Mouse (Mus musculus) adrenal gland, adult 18-20 months (tissue): Measurements from ENCODE around the gene Tst. TPM values are rescaled to one million over a fixed set of nuclear protein-coding genes. Genes with fewer than 3 reads are reported as not detected.

Experiments used
- DNase-seq, 2 experiments: peaks; one replicate each; pipeline ENCODE4 v3.0.0; 2021 to 2022; ENCODE audit warnings: low spot score in 2 of 2
- long read RNA-seq, 2 experiments: library from polyadenylated mRNA; stranded (forward); transcript quantifications; one replicate each; pipeline ENCODE4 v2.0.0; 2021
- total RNA-seq, 2 experiments: library from RNA; stranded (reverse); gene quantifications; 1 replicate in 1 of 2; 2 replicates in 1 of 2; pipeline ENCODE4 v1.2.3; 2021

Gene Tst
- total RNA-seq, result 100 to 1,000 TPM; 207 to 261 TPM
- long read RNA-seq, experiment 1, transcript Tst-201 (2 exons, 1,144 nt), result major isoform, 91 of 95 reads
- long read RNA-seq, experiment 1, partial matches to known transcripts, result 0 of 95 reads
- long read RNA-seq, experiment 1, other reads (novel, unspliced or antisense), result 4 of 95 reads
- long read RNA-seq, experiment 2, transcript Tst-201 (2 exons, 1,144 nt), result major isoform, 425 of 432 reads
- long read RNA-seq, experiment 2, partial matches to known transcripts, result 3 of 432 reads
- long read RNA-seq, experiment 2, other reads (novel, unspliced or antisense), result 4 of 432 reads

- DNase-seq, result peak; percentile 84 to 91
Measured at GRCm38 (mm10) chr15:78405517-78406211, at the start of gene Tst. TSS of gene Tst (minus strand) at chr15:78405907.

GRCm38 (mm10) chr15:78455168-78455567 lies 49.5 kb upstream of the Tst start:
- no peak for DNase-seq

- DNase-seq, result no peak
Measured at GRCm38 (mm10) chr15:78452929-78453328, 47.2 kb upstream of the Tst start.

GRCm38 (mm10) chr15:78451201-78451600 lies 45.5 kb upstream of the Tst start:
- no peak for DNase-seq

GRCm38 (mm10) chr15:78450419-78450768 lies 44.7 kb upstream of the Tst start:
- DNase-seq, result no peak

- peak in 1 of 2 experiments; percentile 53 for DNase-seq
Measured at GRCm38 (mm10) chr15:78449694-78450418, 44.1 kb upstream of the Tst start.

- DNase-seq, result no peak
Measured at GRCm38 (mm10) chr15:78449131-78449530, 43.4 kb upstream of the Tst start.

GRCm38 (mm10) chr15:78447746-78448535 lies 42.2 kb upstream of the Tst start:
- DNase-seq, result peak; percentile 97 to 98

GRCm38 (mm10) chr15:78447121-78447520 lies 41.4 kb upstream of the Tst start:
- no peak for DNase-seq

- no peak for DNase-seq
Measured at GRCm38 (mm10) chr15:78443857-78444256, 38.1 kb upstream of the Tst start.

GRCm38 (mm10) chr15:78442231-78442630 lies 36.5 kb upstream of the Tst start:
- no peak for DNase-seq

GRCm38 (mm10) chr15:78438973-78439372 lies 33.3 kb upstream of the Tst start:
- DNase-seq, result no peak

GRCm38 (mm10) chr15:78438505-78438904 lies 32.8 kb upstream of the Tst start:
- no peak for DNase-seq

- DNase-seq, result no peak
Measured at GRCm38 (mm10) chr15:78438018-78438394, 32.3 kb upstream of the Tst start.

GRCm38 (mm10) chr15:78437237-78438017 lies 31.7 kb upstream of the Tst start:
- DNase-seq, result peak; percentile 52 to 63

- peak; percentile 88 for DNase-seq
Measured at GRCm38 (mm10) chr15:78436380-78437192, 30.9 kb upstream of the Tst start.

- DNase-seq, result no peak
Measured at GRCm38 (mm10) chr15:78435681-78436080, 30.0 kb upstream of the Tst start.

GRCm38 (mm10) chr15:78434896-78435520 lies 29.3 kb upstream of the Tst start:
- no peak for DNase-seq

GRCm38 (mm10) chr15:78431541-78432121 lies 25.9 kb upstream of the Tst start:
- DNase-seq, result no peak
